Mouse (Mus musculus) heart, embryonic 12.5 days (tissue): ENCODE results near the gene Gse1. TPM values are rescaled to one million over a fixed set of nuclear protein-coding genes. Genes with fewer than 3 reads are reported as not detected.

Experiments used
- ATAC-seq: fragments of 200-750 bp; cut with Nextera tagmentation; 2 replicates; pipeline ENCODE4 v1.8.0; 2017; ENCODE audit warnings: moderate TSS enrichment, moderate library complexity; ENCODE audit not compliant: insufficient number of reproducible peaks, low FRiP score
- H3K27ac ChIP-seq: fragments of 300-500 bp; sonication (generic); 2 replicates; pipeline ENCODE4 v1.5.1; 2016; ENCODE audit warnings: mild to moderate bottlenecking, moderate library complexity; ENCODE audit not compliant: poor library complexity, severe bottlenecking
- H3K27me3 ChIP-seq: fragments of 300-500 bp; sonication (generic); replicated peaks from 2 replicates; pipeline ENCODE4 v1.6.1; 2016; ENCODE audit warnings: mild to moderate bottlenecking, moderate library complexity
- H3K36me3 ChIP-seq: fragments of 300-500 bp; sonication (generic); 2 replicates; pipeline ENCODE4 v1.6.1; 2016; ENCODE audit warnings: mild to moderate bottlenecking, moderate library complexity
- H3K4me1 ChIP-seq: fragments of 300-500 bp; sonication (generic); replicated peaks from 2 replicates; pipeline ENCODE4 v1.6.1; 2016; ENCODE audit warnings: mild to moderate bottlenecking
- H3K4me2 ChIP-seq: fragments of 300-500 bp; sonication (generic); 2 replicates; pipeline ENCODE4 v1.6.1; 2016; ENCODE audit warnings: mild to moderate bottlenecking, moderate library complexity
- H3K4me3 ChIP-seq: fragments of 300-500 bp; sonication (generic); 2 replicates; pipeline ENCODE4 v1.5.1; 2016; ENCODE audit warnings: mild to moderate bottlenecking
- H3K9ac ChIP-seq: fragments of 300-500 bp; sonication (generic); 2 replicates; pipeline ENCODE4 v1.6.1; 2016; ENCODE audit warnings: mild to moderate bottlenecking, moderate library complexity
- H3K9me3 ChIP-seq: fragments of 300-500 bp; sonication (generic); replicated peaks from 2 replicates; pipeline ENCODE4 v1.6.1; 2016; ENCODE audit warnings: mild to moderate bottlenecking, moderate library complexity
- WGBS: fragments of 180-500 bp; shearing (Covaris S2); methylation state at CpG from one replicate; pipeline ENCODE4 v1.1.7; 2016; 5-methylcytosine and 5-hydroxymethylcytosine counted together
- polyA plus RNA-seq: library from polyadenylated mRNA; unstranded; fragments of >200 nt; fragmentation: Nextera tagmentation; extraction: Ambion mirVana; gene quantifications from 2 replicates; pipeline ENCODE4 v1.2.1, GENCODE M21; 2016

The Gse1 gene
- polyA plus RNA-seq, 1 experiment from 2014 or later: 14.0 TPM

DNA sequence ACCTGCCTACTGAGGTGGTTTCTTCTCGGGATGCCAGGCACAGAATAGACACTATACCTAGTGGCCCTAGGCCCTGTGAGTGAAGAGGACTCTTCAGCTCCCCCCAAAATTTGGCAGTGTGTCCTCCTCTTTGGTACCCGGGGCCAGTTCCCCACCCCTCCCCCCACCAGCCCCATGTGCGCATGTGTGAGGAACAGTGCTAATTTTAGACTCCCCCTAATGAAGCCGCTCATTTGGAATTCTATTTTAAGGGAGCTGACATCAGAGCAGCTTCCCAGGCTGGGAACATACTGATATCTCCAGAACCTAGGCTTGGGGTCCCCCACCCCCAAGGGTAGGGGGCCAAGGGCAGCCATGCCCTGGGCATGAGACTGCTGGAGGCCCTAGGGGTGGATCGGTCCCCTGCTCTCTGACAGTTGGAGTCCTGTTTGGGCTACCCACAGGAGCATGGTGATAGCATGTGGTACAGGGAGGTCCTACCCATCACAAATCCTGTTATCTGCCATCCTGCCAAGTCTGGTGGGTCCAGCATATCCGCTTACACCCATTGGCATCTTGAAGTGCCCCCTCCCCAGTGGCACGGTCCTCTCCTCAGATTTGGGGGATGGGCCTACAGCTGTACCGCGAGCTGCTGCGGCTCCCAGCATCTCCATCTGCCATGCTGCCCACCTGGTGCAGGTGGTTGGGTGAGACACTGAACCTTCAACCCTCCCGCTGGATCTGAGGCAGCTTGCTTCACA, 322.9 kb downstream of the Gse1 start:
- Histone ChIP-seq H3K9me3 (no peaks in the 10 kb centered on the region), H3K4me2 (peak overlapping the region; percentile 50), H3K4me3 (no peak overlapping the region), H3K9ac (peak overlapping the region; percentile 64; the same call in 1 of the 2 replicates), H3K27ac (peak overlapping the region; percentile 93), H3K4me1 (peaks cover 100% of the 10 kb centered on the region), H3K36me3 (peaks cover 18% of the 10 kb centered on the region), H3K27me3 (no peaks in the 10 kb centered on the region)
- WGBS: 56% methylated on average over 11 of the region's 11 CpGs
- ATAC-seq: peak; percentile 10; the same call in 1 of the 2 replicates

- Histone ChIP-seq H3K9ac (peak overlapping the region; percentile 39; the same call in 1 of the 2 replicates), H3K27me3 (no peaks in the 10 kb centered on the region), H3K27ac (peak overlapping the region; percentile 93), H3K9me3 (no peaks in the 10 kb centered on the region), H3K4me3 (no peak overlapping the region), H3K4me1 (peaks cover 100% of the 10 kb centered on the region), H3K4me2 (peak overlapping the region; percentile 50), H3K36me3 (peaks cover 18% of the 10 kb centered on the region)
- 69% methylated on average over 3 of the region's 3 CpGs for WGBS
- ATAC-seq: no peak
Observed at GRCm38 (mm10) chr8:120551677-120551980, 323.4 kb downstream of the Gse1 start.

DNA sequence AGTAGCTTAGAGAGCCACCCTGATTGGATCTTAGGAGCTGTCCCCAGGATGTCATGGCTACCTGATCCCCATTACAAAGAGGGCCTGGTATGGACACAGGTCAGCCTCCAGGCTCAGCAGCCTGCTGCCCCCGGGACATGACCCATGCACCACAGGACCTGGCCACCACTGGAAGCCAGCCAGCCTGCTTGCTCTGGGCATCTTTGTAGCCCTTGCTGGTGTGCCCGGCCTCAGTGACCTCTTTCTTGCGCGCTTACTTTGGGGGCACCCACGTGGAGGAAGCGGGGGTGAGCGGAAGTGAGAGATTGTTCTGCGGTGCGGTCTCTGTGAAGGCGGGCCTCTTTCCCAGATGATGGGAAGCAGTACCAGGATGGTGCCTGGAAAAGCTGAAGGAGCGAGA, 324.3 kb downstream of the Gse1 start:
- 84% methylated on average over 11 of the region's 11 CpGs for WGBS
- H3K27me3 ChIP-seq: no peaks in the 10 kb centered on the region
- peaks cover 18% of the 10 kb centered on the region for H3K36me3 ChIP-seq
- H3K4me3 ChIP-seq: no peak overlapping the region
- no peak overlapping the region for H3K4me2 ChIP-seq
- peak overlapping the region; percentile 43 for H3K9ac ChIP-seq
- no peaks in the 10 kb centered on the region for H3K9me3 ChIP-seq
- ATAC-seq: no peak
- H3K4me1 ChIP-seq: peaks cover 100% of the 10 kb centered on the region
- H3K27ac ChIP-seq: peak overlapping the region; percentile 26; the same call in 1 of the 2 replicates

DNA sequence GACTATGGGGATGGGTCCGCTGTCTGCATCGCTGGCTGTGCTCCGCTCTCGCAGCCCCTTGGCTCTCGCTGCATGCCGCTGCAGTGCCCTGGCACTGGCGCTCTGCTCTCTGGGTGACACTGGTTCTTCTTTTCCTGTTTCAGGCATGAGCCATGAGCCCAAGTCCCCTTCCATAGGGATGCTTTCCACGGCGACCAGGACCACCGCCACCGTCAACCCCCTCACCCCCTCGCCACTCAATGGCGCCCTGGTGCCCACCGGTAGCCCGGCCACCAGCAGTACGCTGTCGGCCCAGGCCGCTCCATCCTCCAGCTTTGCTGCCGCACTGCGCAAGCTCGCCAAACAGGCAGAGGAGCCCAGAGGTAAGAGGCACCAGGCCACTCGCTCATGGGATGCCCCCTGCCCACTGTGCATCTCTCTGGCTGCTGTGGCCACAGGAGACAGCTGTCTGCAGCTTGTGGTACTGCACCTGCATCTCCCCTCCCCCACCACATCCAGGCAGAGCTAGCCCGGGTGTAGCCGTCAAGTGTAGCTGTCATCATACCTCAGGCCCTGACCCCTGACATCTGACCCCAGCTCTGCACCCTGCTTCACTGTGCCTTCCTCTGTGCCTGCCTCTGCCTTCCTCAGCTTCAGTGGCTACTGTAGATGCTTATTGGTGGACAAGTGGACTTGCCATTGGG, 325.3 kb downstream of the Gse1 start:
- H3K27ac ChIP-seq: peak overlapping the region; percentile 20; the same call in 1 of the 2 replicates
- peaks cover 100% of the 10 kb centered on the region for H3K4me1 ChIP-seq
- ATAC-seq: no peak
- H3K4me3 ChIP-seq: no peak overlapping the region
- H3K4me2 ChIP-seq: no peak overlapping the region
- no peaks in the 10 kb centered on the region for H3K9me3 ChIP-seq
- H3K9ac ChIP-seq: peak overlapping the region; percentile 3; the same call in 1 of the 2 replicates
- no peaks in the 10 kb centered on the region for H3K27me3 ChIP-seq
- 85% methylated on average over 24 of the region's 24 CpGs for WGBS
- H3K36me3 ChIP-seq: peaks cover 19% of the 10 kb centered on the region

GRCm38 (mm10) chr8:120554466-120555039, 326.3 kb downstream of the Gse1 start:
- peak overlapping the region; percentile 61 for H3K4me2 ChIP-seq
- WGBS: 91% methylated on average over 18 of the region's 18 CpGs
- H3K9me3 ChIP-seq: no peaks in the 10 kb centered on the region
- no peak overlapping the region for H3K4me3 ChIP-seq
- peaks cover 27% of the 10 kb centered on the region for H3K36me3 ChIP-seq
- H3K9ac ChIP-seq: peak overlapping the region; percentile 40; the same call in 1 of the 2 replicates
- peak overlapping the region; percentile 99 for H3K27ac ChIP-seq
- H3K27me3 ChIP-seq: no peaks in the 10 kb centered on the region
- no peak for ATAC-seq
- peaks cover 100% of the 10 kb centered on the region for H3K4me1 ChIP-seq

DNA sequence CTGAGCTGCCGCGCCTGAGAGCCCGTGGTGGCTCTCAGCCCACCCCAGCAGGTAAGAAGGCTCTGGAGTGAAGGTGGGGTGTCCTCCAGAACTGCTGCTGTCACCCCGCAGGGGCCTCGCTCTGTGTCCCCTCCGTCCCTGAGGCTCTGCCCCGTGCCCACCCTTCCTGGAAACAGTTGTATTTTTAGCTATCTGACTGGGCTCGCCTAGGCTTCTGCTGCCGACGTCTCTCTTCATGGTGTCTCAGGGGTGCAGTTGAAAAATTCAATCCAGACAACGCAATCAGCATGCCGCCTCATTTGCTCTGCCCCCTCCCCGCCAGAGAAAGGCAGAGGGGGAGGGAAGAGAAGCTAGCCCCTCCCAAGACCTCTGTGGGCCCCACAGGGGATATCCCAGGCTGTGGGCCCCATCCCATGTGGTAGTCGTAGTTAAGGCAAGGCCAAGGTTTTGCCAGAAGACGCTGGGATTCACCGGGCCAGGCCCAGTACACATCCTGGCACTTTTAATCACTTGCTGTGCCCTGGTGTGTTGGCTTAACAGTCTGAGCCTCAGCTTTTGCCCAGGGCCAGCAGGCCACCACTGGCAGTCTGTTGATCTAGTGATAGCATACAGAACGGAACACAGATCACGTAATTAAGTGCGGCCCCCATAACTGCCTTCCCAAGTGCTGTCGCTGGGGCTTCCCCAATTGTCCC, 328.1 kb downstream of the Gse1 start:
- H3K4me1 ChIP-seq: peaks cover 100% of the 10 kb centered on the region

GRCm38 (mm10) chr8:120557170-120557965, 329.1 kb downstream of the Gse1 start:
- Histone ChIP-seq H3K4me3 (no peak overlapping the region), H3K4me2 (peak overlapping the region; percentile 61; the same call in 1 of the 2 replicates), H3K27ac (peak overlapping the region; percentile 99), H3K4me1 (peaks cover 100% of the 10 kb centered on the region), H3K36me3 (peaks cover 30% of the 10 kb centered on the region), H3K27me3 (no peaks in the 10 kb centered on the region), H3K9ac (peak overlapping the region; percentile 70), H3K9me3 (no peaks in the 10 kb centered on the region)
- ATAC-seq: no peak
- WGBS: 55% methylated on average over 15 of the region's 15 CpGs

More for the DNA sequence above, 328.1 kb downstream of the Gse1 start:
- Histone ChIP-seq H3K27me3 (no peaks in the 10 kb centered on the region), H3K9ac (peak overlapping the region; percentile 70), H3K4me2 (peak overlapping the region; percentile 61), H3K27ac (peak overlapping the region; percentile 99), H3K9me3 (no peaks in the 10 kb centered on the region), H3K4me3 (peak overlapping the region; percentile 30), H3K36me3 (peaks cover 30% of the 10 kb centered on the region)
- ATAC-seq: peak; percentile 18; the same call in 1 of the 2 replicates
- 35% methylated on average over 20 of the region's 20 CpGs for WGBS

DNA sequence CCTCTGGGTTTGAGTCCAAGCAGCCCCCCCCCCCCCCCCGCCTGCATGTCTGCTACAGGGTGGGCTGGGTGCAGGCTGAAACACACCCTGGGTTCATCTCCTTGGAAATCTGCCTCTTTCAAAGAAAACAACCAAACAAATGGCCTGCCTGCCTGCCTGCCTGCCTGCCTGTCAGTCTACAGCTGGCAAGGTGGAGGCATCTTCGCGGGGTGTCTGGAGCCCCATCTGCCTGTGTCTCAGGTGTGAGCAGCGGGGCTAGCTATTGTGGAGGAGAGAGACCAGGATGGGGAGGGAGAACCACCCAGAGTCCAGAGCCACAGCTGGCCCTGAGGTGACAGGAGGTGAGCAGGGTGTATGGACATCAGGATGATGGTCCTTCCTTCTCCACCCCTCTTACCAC, 329.9 kb downstream of the Gse1 start:
- H3K27ac ChIP-seq: peak overlapping the region; percentile 99; the same call in 1 of the 2 replicates
- H3K36me3 ChIP-seq: peaks cover 30% of the 10 kb centered on the region
- 81% methylated on average over 4 of the region's 4 CpGs for WGBS
- ATAC-seq: no peak
- H3K9ac ChIP-seq: peak overlapping the region; percentile 70; the same call in 1 of the 2 replicates
- no peaks in the 10 kb centered on the region for H3K9me3 ChIP-seq
- peaks cover 100% of the 10 kb centered on the region for H3K4me1 ChIP-seq
- no peak overlapping the region for H3K4me2 ChIP-seq
- H3K27me3 ChIP-seq: no peaks in the 10 kb centered on the region
- H3K4me3 ChIP-seq: no peak overlapping the region

DNA sequence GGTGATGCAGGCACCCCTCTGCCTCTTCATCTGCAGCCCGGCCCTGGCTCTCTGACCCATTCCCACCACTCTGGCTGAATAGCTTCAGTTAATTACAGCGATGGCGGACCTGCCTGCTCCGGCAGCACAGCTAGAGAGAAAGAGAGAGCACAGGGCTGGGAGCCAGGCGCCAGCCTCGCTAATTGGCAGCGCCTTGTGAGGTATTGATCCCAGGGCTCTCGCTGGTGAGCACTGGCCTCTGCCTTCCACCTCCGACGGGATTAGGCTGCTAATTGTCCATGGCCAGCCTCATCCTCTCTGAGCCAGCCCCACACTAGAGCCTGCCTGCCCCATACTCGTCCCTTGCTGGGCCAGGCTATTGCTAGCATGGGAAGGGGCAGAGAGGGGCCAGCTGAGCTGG, 331.4 kb downstream of the Gse1 start:
- no peak for ATAC-seq
- peak overlapping the region; percentile 44; the same call in 1 of the 2 replicates for H3K9ac ChIP-seq

GRCm38 (mm10) chr8:120560535-120560934, 332.3 kb downstream of the Gse1 start:
- WGBS: 80% methylated on average over 5 of the region's 5 CpGs
- Histone ChIP-seq H3K27ac (no peak overlapping the region), H3K36me3 (peaks cover 17% of the 10 kb centered on the region), H3K4me2 (no peak overlapping the region), H3K9me3 (no peaks in the 10 kb centered on the region), H3K9ac (0 out of 2 replicates have a peak overlapping the region, but pooled peaks have one; percentile 3), H3K4me3 (no peak overlapping the region), H3K4me1 (peaks cover 99% of the 10 kb centered on the region), H3K27me3 (no peaks in the 10 kb centered on the region)
- no peak for ATAC-seq

More for the DNA sequence above, 331.4 kb downstream of the Gse1 start:
- Histone ChIP-seq H3K4me3 (no peak overlapping the region), H3K4me2 (no peak overlapping the region), H3K4me1 (peaks cover 100% of the 10 kb centered on the region), H3K36me3 (peaks cover 16% of the 10 kb centered on the region), H3K27ac (no peak overlapping the region), H3K9me3 (no peaks in the 10 kb centered on the region), H3K27me3 (no peaks in the 10 kb centered on the region)
- 63% methylated on average over 11 of the region's 11 CpGs for WGBS
